Mouse (Mus musculus) hindbrain, postnatal 0 days (tissue): Measurements from ENCODE around the gene Lin9. TPM values are rescaled to one million over a fixed set of nuclear protein-coding genes. Genes with fewer than 3 reads are reported as not detected.
"Not testable (repeated sequence)": the region's sequence is repeated elsewhere in the genome, so short reads cannot be mapped to it uniquely, and the experiment has no call there.

Experiments
- ATAC-seq: fragments of 200-750 bp; cut with Nextera tagmentation; 2 replicates; pipeline ENCODE4 v1.8.0; 2017; ENCODE audit warnings: mild to moderate bottlenecking, moderate TSS enrichment, moderate library complexity
- DNase-seq: peaks from one replicate; pipeline ENCODE4 v3.0.0-alpha.2; 2015; ENCODE audit warnings: low spot score
- H3K27ac ChIP-seq: fragments of 300-500 bp; sonication (generic); 2 replicates; pipeline ENCODE4 v1.5.1; 2014; ENCODE audit warnings: mild to moderate bottlenecking
- H3K27me3 ChIP-seq: fragments of 300-500 bp; sonication (generic); 2 replicates; pipeline ENCODE4 v1.6.1; 2014; ENCODE audit warnings: low read length, mixed read lengths; ENCODE audit not compliant: insufficient read depth
- H3K36me3 ChIP-seq: fragments of 300-500 bp; sonication (generic); 2 replicates; pipeline ENCODE4 v1.6.1; 2014; ENCODE audit warnings: low read length, mixed read lengths; ENCODE audit not compliant: insufficient read depth
- H3K4me1 ChIP-seq: fragments of 300-500 bp; sonication (generic); 2 replicates; pipeline ENCODE4 v1.6.1; 2014; ENCODE audit warnings: antibody characterized with exemption, low read length, mixed read lengths; ENCODE audit not compliant: insufficient read depth
- H3K4me2 ChIP-seq: fragments of 300-500 bp; sonication (generic); 2 replicates; pipeline ENCODE4 v1.6.1; 2014; ENCODE audit warnings: low read depth, mild to moderate bottlenecking, low read length, moderate library complexity, mixed read lengths
- H3K4me3 ChIP-seq: fragments of 300-500 bp; sonication (generic); 2 replicates; pipeline ENCODE4 v1.5.1; 2014; ENCODE audit warnings: low read length
- H3K9ac ChIP-seq: fragments of 300-500 bp; sonication (generic); replicated peaks from 2 replicates; pipeline ENCODE4 v1.6.1; 2014; ENCODE audit warnings: mild to moderate bottlenecking, low read length, moderate library complexity, mixed read lengths
- H3K9me3 ChIP-seq: fragments of 300-500 bp; sonication (generic); 2 replicates; pipeline ENCODE4 v1.6.1; 2016; ENCODE audit warnings: low read length, mixed read lengths
- CTCF ChIP-seq: IDR thresholded peaks from 2 replicates; pipeline ENCODE4 v1.5.1; 2016; ENCODE audit warnings: antibody characterized with exemption, control low read depth, low read depth
- WGBS: fragments of 180-500 bp; shearing (Covaris S2); extraction: QIAGEN DNeasy Blood & Tissue Kit; methylation state at CpG from one replicate; pipeline ENCODE4 v1.1.7; 2014; 5-methylcytosine and 5-hydroxymethylcytosine counted together
- polyA plus RNA-seq: library from polyadenylated mRNA; unstranded; fragments of >200 nt; fragmentation: Nextera tagmentation; extraction: Ambion mirVana; gene quantifications from 2 replicates; pipeline ENCODE4 v1.2.1, GENCODE M21; 2015
- total RNA-seq: library from RNA; depleted of rRNA; stranded (reverse); fragments of >200 nt; gene quantifications from 2 replicates; pipeline ENCODE4 v1.2.3, GENCODE M21; 2014; rRNA removed

The Lin9 gene
- total RNA-seq (7.3 and 11.8 TPM in 2 replicates), polyA plus RNA-seq (4.4 and 5.1 TPM in 2 replicates)

DNA sequence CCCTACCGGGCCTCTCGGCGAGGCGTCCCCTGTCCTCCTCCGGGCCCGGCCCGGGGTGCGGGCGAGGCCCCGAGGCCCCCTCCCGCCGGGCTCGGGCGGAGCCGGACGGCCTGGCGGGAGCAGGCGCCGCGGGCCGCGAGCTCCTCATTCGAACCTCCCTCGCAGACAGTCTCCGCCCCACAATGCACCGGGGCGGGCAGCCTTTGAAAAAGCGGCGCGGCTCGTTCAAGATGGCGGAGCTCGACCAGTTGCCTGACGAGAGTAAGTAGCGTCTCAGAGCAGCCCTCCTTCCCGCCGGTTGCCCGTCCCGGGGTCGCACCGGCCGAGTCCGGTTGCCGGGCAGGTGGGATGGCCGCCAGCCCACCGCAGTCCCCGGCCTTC, at the start of gene Lin9:
Lin9 (plus strand) TSS at position 14 of the 381 bp plus-strand sequence.
- H3K9me3 ChIP-seq: no peaks in the 10 kb centered on the region
- no peaks in the 10 kb centered on the region for H3K36me3 ChIP-seq
- H3K4me1 ChIP-seq: peaks cover 10% of the 10 kb centered on the region; the same call in 1 of the 2 replicates
- H3K4me2 ChIP-seq: peak within 1 kb of the TSS; percentile 97
- DNase-seq: peak; percentile 95
- WGBS: under 1% methylated on average over 29 of the region's 47 CpGs
- TF ChIP-seq CTCF: no peak
- peak within 1 kb of the TSS; percentile 78 for H3K27ac ChIP-seq
- ATAC-seq: peak; percentile 90
- peak within 1 kb of the TSS; percentile 87 for H3K9ac ChIP-seq
- H3K27me3 ChIP-seq: no peaks in the 10 kb centered on the region
- peak within 1 kb of the TSS; percentile 98 for H3K4me3 ChIP-seq

DNA sequence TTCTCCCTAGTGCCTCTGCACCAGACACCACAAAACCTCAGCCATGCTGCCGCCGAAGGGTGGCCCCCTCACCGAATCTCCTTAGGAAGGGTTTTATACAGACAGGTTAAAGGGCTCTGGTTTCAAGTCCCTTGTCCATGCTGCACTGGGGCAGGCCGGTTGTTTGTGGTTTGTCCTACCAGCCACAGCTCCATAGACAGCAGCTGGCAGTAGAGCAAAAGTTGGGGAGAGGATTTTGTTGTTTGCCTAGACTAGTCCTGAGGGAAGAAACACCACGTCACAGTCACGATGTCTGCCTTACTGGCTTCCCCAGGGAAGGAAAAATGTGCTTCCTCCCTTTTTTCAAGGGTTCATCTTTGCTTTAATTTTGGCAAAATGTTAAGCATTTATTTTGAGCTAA, 40.4 kb upstream of the Lin9 start:
- WGBS: 91% methylated on average over 6 of the region's 6 CpGs
- Histone ChIP-seq H3K9ac (no peak overlapping the region), H3K27ac (no peak overlapping the region), H3K27me3 (no peaks in the 10 kb centered on the region), H3K4me1 (no peaks in the 10 kb centered on the region), H3K9me3 (no peaks in the 10 kb centered on the region), H3K36me3 (peaks cover 75% of the 10 kb centered on the region), H3K4me2 (no peak overlapping the region), H3K4me3 (no peak overlapping the region)
- no peak for ATAC-seq
- DNase-seq: no peak
- TF ChIP-seq CTCF: no peak

DNA sequence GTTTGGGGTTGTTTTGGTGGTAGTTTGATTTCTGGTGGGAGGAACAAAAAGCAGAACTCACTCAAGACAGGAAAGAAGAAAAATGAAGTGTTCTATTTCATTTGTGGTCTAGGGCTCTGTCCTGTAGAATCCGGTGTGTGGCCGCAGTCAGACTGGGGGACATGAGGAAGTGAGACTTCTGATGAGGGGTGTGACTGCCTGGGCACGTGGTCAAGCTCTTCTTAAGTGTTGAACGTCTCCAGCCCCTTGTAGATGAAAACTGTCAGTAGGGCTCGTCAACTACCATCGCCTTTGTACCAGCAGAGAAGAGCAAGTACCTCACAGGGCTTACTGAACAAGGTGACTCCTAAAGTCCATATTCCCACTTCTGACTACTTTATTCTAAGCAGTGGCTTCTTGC, 39.1 kb upstream of the Lin9 start:
- DNase-seq (no peak), ATAC-seq (no peak)
- TF ChIP-seq CTCF: no peak
- Histone ChIP-seq H3K4me1 (no peaks in the 10 kb centered on the region), H3K27ac (no peak overlapping the region), H3K9me3 (no peaks in the 10 kb centered on the region), H3K27me3 (no peaks in the 10 kb centered on the region), H3K9ac (no peak overlapping the region), H3K36me3 (peaks cover 63% of the 10 kb centered on the region), H3K4me3 (no peak overlapping the region), H3K4me2 (no peak overlapping the region)
- WGBS: 88% methylated on average over 6 of the region's 6 CpGs

DNA sequence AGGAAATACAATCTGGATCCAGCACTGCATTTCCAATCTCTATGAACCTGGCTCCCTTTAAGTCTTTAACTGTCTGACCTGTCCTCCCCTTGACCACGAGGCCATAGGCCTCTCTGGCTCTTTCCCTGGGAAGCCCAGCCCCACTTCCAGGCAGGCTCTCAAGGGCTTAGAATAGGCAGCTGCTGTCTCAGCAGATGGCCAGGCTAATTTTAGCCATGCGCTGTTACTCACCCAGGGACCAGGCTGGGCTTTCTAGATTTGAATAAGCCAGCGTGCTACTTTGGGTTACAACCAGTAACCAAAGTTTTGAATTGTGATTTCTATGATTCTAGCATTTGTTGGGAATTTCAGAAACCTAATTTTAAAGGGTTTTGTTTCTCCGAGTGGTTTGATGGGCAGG, 36.4 kb upstream of the Lin9 start:
- no peak overlapping the region for H3K4me2 ChIP-seq
- peak; percentile 51 for DNase-seq
- H3K9ac ChIP-seq: no peak overlapping the region
- no peak for TF ChIP-seq CTCF
- no peaks in the 10 kb centered on the region for H3K9me3 ChIP-seq
- ATAC-seq: peak; percentile 67
- no peaks in the 10 kb centered on the region for H3K4me1 ChIP-seq
- H3K27ac ChIP-seq: no peak overlapping the region
- no peak overlapping the region for H3K4me3 ChIP-seq
- peaks cover 35% of the 10 kb centered on the region for H3K36me3 ChIP-seq
- WGBS: 63% methylated on average over 4 of the region's 4 CpGs
- H3K27me3 ChIP-seq: no peaks in the 10 kb centered on the region

DNA sequence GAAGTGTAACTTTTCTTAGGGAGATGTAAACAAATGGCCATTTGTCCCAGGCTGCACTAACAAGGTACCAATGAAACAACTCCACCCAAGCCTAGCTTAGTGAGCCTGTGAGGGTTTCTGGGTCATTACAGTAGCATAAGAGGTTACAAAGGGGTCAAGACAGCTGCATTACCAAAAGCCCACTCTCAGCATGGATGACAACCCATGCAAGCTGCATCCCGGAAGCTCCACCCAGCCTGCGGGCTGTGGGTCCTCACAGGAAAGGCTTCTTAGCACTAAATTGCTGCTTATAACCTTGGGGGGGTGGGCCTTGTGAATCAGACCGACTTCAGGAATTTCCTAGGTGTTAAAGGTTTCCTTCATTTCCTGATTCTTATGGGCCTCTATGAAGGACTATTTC, 34.8 kb upstream of the Lin9 start:
- Histone ChIP-seq H3K36me3 (peaks cover 20% of the 10 kb centered on the region), H3K4me3 (no peak overlapping the region), H3K27ac (no peak overlapping the region), H3K4me1 (no peaks in the 10 kb centered on the region), H3K9ac (no peak overlapping the region), H3K4me2 (no peak overlapping the region), H3K27me3 (no peaks in the 10 kb centered on the region), H3K9me3 (no peaks in the 10 kb centered on the region)
- 84% methylated on average over 3 of the region's 3 CpGs for WGBS
- no peak for ATAC-seq
- DNase-seq: no peak
- TF ChIP-seq CTCF: no peak

DNA sequence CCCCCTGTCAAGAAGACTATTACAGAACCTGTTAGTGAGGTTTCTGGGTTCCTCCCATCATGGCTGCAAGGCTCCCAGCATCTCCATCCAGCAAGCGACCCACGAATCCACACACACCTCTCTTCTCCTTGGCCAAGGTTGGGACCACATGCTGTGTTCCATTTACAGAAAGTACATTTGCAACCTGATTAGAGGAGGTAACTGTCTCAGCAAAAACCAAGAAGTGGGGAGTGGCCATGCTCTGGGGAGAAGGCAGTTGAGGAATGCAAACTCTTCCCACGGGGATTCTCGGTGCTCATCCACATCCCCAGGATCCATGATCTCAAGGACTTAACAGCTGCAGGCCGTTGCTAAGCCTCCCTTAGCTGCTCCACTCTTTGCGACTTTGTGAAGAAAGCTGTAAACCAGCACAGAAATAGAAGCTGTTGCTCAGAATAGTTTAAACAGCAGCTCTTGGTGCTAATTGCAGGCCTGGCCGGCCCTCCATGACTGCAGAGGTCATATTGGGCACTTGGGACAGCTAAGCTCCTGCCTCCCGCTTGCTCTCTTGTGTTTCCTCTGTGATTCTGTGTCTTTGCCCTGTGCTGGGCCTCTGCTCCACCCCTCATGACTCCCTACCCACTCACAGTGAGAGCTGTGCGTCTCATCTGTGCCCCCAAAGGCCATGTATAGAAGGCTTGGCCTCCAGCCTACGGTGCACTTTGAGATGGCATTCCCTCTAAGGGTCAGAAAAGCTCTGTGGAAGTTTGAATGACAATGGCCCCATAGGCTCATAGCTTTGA, 34.0 kb upstream of the Lin9 start:
- no peaks in the 10 kb centered on the region for H3K27me3 ChIP-seq
- ATAC-seq (no peak), DNase-seq (no peak)
- H3K36me3 ChIP-seq: peaks cover 11% of the 10 kb centered on the region; the same call in 1 of the 2 replicates
- no peak for TF ChIP-seq CTCF
- H3K9me3 ChIP-seq: no peaks in the 10 kb centered on the region
- no peak overlapping the region for H3K27ac ChIP-seq
- no peak overlapping the region for H3K4me2 ChIP-seq
- no peaks in the 10 kb centered on the region for H3K4me1 ChIP-seq
- H3K9ac ChIP-seq: no peak overlapping the region
- no peak overlapping the region for H3K4me3 ChIP-seq
- 86% methylated on average over 10 of the region's 10 CpGs for WGBS

DNA sequence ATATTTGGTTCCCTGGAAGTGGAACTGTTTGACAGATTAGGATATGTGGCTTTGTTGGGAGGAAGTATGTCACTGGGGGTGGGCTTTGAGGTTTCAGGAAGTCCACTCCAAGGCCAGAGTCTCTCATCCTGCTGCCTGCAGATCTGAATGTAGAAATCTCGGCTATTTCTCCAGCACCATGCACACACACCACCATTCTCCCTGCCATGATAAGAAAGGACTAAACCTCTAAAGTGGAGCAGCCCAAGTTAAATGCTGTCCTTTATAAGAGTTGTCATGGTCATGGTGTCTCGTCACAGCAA, 33.4 kb upstream of the Lin9 start:
- 94% methylated on average over 2 of the region's 2 CpGs for WGBS
- no peaks in the 10 kb centered on the region for H3K9me3 ChIP-seq
- no peak for ATAC-seq

DNA sequence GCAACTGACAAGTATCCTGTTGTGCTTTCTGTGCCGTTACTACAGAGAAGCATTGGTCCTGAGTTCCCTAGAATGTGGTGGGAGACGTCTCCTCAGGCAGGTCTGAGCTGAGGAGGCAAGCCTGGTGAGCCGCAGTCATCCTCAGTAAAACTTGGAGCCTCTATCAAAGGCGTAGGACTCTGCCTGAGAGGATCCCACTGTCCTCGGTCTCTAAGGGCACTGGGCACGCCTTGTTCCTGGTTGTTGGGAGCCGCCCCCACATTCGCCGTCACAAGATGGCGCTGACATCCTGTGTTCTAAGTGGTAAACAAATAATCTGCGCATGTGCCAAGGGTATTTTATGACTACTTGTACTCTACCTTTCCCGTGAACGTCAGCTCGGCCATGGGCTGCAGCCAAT, 29.1 kb upstream of the Lin9 start:
- H3K9ac ChIP-seq, H3K27me3 ChIP-seq, H3K4me2 ChIP-seq, H3K27ac ChIP-seq, H3K9me3 ChIP-seq, H3K4me1 ChIP-seq, H3K36me3 ChIP-seq, DNase-seq, H3K4me3 ChIP-seq: not testable (repeated sequence)
- 87% methylated on average over 10 of the region's 14 CpGs for WGBS
- ATAC-seq: peak; percentile 21; the same call in 1 of the 2 replicates

More for the DNA sequence above, 33.4 kb upstream of the Lin9 start:
- TF ChIP-seq CTCF: no peak
- DNase-seq: no peak
- H3K4me1 ChIP-seq: no peaks in the 10 kb centered on the region
- H3K4me2 ChIP-seq: no peak overlapping the region
- H3K27ac ChIP-seq: no peak overlapping the region
- no peaks in the 10 kb centered on the region for H3K27me3 ChIP-seq
- H3K36me3 ChIP-seq: peaks cover 8% of the 10 kb centered on the region; the same call in 1 of the 2 replicates
- no peak overlapping the region for H3K4me3 ChIP-seq
- no peak overlapping the region for H3K9ac ChIP-seq
